8 mouse cellular contexts compared by ENCODE assay signal in the genomic region with DNA sequence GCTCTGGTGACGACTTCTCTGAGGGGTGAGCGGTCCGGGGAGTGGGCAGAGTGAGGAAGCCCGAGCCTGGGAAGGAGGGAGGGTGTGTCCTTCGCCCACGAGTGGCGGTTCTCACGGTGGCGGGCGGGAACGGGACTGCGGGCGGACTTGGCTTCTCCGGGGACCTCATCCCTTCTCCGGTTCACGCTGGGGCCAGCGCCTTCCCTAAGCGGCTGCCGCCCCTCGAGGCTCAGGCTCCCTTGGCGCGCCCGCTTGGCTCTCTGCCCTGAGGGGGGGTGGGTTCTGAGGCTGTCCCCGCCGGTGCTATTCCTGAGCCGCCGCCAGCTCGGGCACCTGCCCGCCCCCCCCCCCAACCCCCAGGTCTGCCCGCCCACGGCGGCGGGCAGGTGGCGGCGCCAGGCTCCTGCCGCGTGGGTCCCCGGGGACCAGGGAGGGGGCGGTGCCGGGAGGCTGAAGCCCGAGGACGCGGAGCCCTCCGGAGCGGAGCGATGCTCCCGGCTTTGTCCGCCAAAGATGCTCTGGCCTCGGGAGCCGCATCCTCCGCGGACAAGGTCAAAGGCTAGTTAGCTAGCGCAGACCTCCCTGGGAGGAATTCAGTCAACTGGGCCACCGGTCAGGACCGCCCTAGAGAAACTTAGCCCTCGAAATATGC. TPM values are rescaled to one million over a fixed set of nuclear protein-coding genes. Genes with fewer than 3 reads are reported as not detected.
A peak's percentile ranks its signal among the peaks of the same experiment; 100 is the strongest.
DNase-seq lines count a peak whose midpoint lies in the region; ATAC-seq and TF ChIP-seq lines count a peak whose summit lies in the region.

No protein-coding gene starts in this region.

- H3K27me3 ChIP-seq in embryonic facial prominence, embryonic 10.5 days (replicated peaks; ENCODE audit: low read depth, poor library complexity, severe bottlenecking): peaks cover 34% of the 10 kb centered on the region
- H3K27me3 ChIP-seq in hindbrain, embryonic 10.5 days (ENCODE audit: insufficient read depth, poor library complexity, severe bottlenecking): peaks cover 4% of the 10 kb centered on the region; the same call in 1 of the 2 replicates
- H3K27me3 ChIP-seq in limb, embryonic 15.5 days: 0 out of 2 replicates have a peak, but pooled peaks cover 2% of the 10 kb centered on the region
- H3K27me3 ChIP-seq in neural tube, embryonic 14.5 days (ENCODE audit: control insufficient read depth, insufficient read depth, low read length): no peaks in the 10 kb centered on the region

- H3K9ac ChIP-seq in limb, embryonic 15.5 days: peak overlapping the region; percentile 39
- peak overlapping the region; percentile 64 for H3K9ac ChIP-seq in neural tube, embryonic 14.5 days (replicated peaks; ENCODE audit: low read depth, low read length)

- H3K27ac ChIP-seq in gastrocnemius, adult 2 months: peak overlapping the region; percentile 87
- H3K27ac ChIP-seq in embryonic facial prominence, embryonic 10.5 days (replicated peaks): peak overlapping the region; percentile 89
- H3K27ac ChIP-seq in hindbrain, embryonic 10.5 days: peak overlapping the region; percentile 91
- H3K27ac ChIP-seq in limb, embryonic 15.5 days: peak overlapping the region; percentile 81
- peak overlapping the region; percentile 72 for H3K27ac ChIP-seq in neural tube, embryonic 14.5 days (ENCODE audit: low read depth, low read length)

- peak overlapping the region; percentile 52 for H3K4me2 ChIP-seq in limb, embryonic 15.5 days
- peak overlapping the region; percentile 41 for H3K4me2 ChIP-seq in neural tube, embryonic 14.5 days (ENCODE audit: low read depth, low read length)

- peak overlapping the region; percentile 88 for H3K4me3 ChIP-seq in gastrocnemius, adult 2 months
- peak overlapping the region; percentile 72 for H3K4me3 ChIP-seq in embryonic facial prominence, embryonic 10.5 days
- H3K4me3 ChIP-seq in hindbrain, embryonic 10.5 days: peak overlapping the region; percentile 67
- H3K4me3 ChIP-seq in limb, embryonic 15.5 days: peak overlapping the region; percentile 60
- H3K4me3 ChIP-seq in neural tube, embryonic 14.5 days (ENCODE audit: low read depth, low read length): peak overlapping the region; percentile 53

- intact Hi-C loops in gastrocnemius, adult 2 months (cut with DNase I): loop anchor here (2.0 to 10.0 kb wide), 4 partner anchors 58 to 429 kb away; a partner anchor contains a TSS
- intact Hi-C loops in left cerebral cortex, postnatal 14 days (cut with DNase I): loop anchor here (5.0 kb wide), 1 partner anchor 429 kb away; no protein-coding TSS in a partner anchor

- peak; percentile 56 for DNase-seq in gastrocnemius, adult 2 months
- no peak for DNase-seq in gastrocnemius, adult 18-20 months (ENCODE audit: low spot score)
- peak; percentile 54 to 68 for DNase-seq in B cell, adult 2 months
- DNase-seq in embryonic facial prominence, embryonic 10.5 days (ENCODE audit: low spot score): peak; percentile 59
- DNase-seq in hindbrain, embryonic 10.5 days (ENCODE audit: low spot score): peak; percentile 43
- DNase-seq in left cerebral cortex, postnatal 14 days (ENCODE audit: low spot score in 2 of 2): no peak

- 15% methylated on average over 46 of the region's 56 CpGs for WGBS in embryonic facial prominence, embryonic 10.5 days
- WGBS in hindbrain, embryonic 10.5 days: 13% methylated on average over 52 of the region's 56 CpGs
- 30% methylated on average over 29 of the region's 56 CpGs for WGBS in limb, embryonic 15.5 days
- 11% methylated on average over 24 of the region's 56 CpGs for WGBS in neural tube, embryonic 14.5 days

- H3K9me3 ChIP-seq in embryonic facial prominence, embryonic 10.5 days: no peaks in the 10 kb centered on the region
- no peaks in the 10 kb centered on the region for H3K9me3 ChIP-seq in hindbrain, embryonic 10.5 days
- H3K9me3 ChIP-seq in limb, embryonic 15.5 days: no peaks in the 10 kb centered on the region
- no peaks in the 10 kb centered on the region for H3K9me3 ChIP-seq in neural tube, embryonic 14.5 days (ENCODE audit: control insufficient read depth, low read length)

- ATAC-seq in limb, embryonic 15.5 days (ENCODE audit: insufficient number of reproducible peaks, low FRiP score, low TSS enrichment, low read depth): no peak
- no peak; the same call in 1 of the 2 replicates for ATAC-seq in neural tube, embryonic 14.5 days (ENCODE audit: low read depth)

- H3K4me1 ChIP-seq in embryonic facial prominence, embryonic 10.5 days: no peaks in the 10 kb centered on the region
- 0 out of 2 replicates have a peak, but pooled peaks cover 4% of the 10 kb centered on the region for H3K4me1 ChIP-seq in hindbrain, embryonic 10.5 days (replicated peaks)
- H3K4me1 ChIP-seq in limb, embryonic 15.5 days: no peaks in the 10 kb centered on the region
- H3K4me1 ChIP-seq in neural tube, embryonic 14.5 days (ENCODE audit: control insufficient read depth, insufficient read depth, low read length): no peaks in the 10 kb centered on the region

- no peak for TF ChIP-seq CTCF in gastrocnemius, adult 2 months (IDR thresholded peaks at IDR 0.05)

- no peaks in the 10 kb centered on the region for H3K36me3 ChIP-seq in embryonic facial prominence, embryonic 10.5 days (replicated peaks)
- H3K36me3 ChIP-seq in hindbrain, embryonic 10.5 days: no peaks in the 10 kb centered on the region
- no peaks in the 10 kb centered on the region for H3K36me3 ChIP-seq in limb, embryonic 15.5 days
- H3K36me3 ChIP-seq in neural tube, embryonic 14.5 days (ENCODE audit: control insufficient read depth, insufficient read depth, low read length): no peaks in the 10 kb centered on the region

RNA-seq across cellular contexts. Expression of a gene that starts 6.4 kb away (rescaled TPM):
- 1 to 10 TPM; 2.2 to 2.7 TPM for total RNA-seq in gastrocnemius, adult 2 months (2021)
- 1 to 10 TPM; 1.3 to 1.8 TPM for total RNA-seq in gastrocnemius, adult 18-20 months (2021)
- 22.3 and 23.9 TPM in 2 replicates for polyA plus RNA-seq in embryonic facial prominence, embryonic 10.5 days (2016; fragmentation: Nextera tagmentation; extraction: Ambion mirVana)
- 18.8 and 24.5 TPM in 2 replicates for polyA plus RNA-seq in hindbrain, embryonic 10.5 days (2016; fragmentation: Nextera tagmentation; extraction: Ambion mirVana)
- 18.5 and 20.5 TPM in 2 replicates for polyA plus RNA-seq in limb, embryonic 15.5 days (2015; fragmentation: Nextera tagmentation; extraction: Ambion mirVana)
- 30.5 and 31.1 TPM in 2 replicates for polyA plus RNA-seq in neural tube, embryonic 14.5 days (2014; fragmentation: Nextera tagmentation; extraction: Ambion mirVana)
- 1 to 10 TPM; 9.6 to 10.0 TPM for total RNA-seq in left cerebral cortex, postnatal 14 days (2021)

Comparison
In these comparisons a context has a peak if more than half of its experiments do, and no peak if none do; other contexts are left out.
1. DNase-seq: peak in gastrocnemius, adult 2 months (single experiment), B cell, adult 2 months (2 of 2), embryonic facial prominence, embryonic 10.5 days (single experiment) and hindbrain, embryonic 10.5 days (single experiment); none in gastrocnemius, adult 18-20 months (single experiment) and left cerebral cortex, postnatal 14 days (0 of 2).
2. Peak in every context shown above with its lines, with median percentiles within 50 percentile points of each other: H3K27ac ChIP-seq and H3K4me3 ChIP-seq.